Mouse (Mus musculus): ENCODE measurements around the gene Rapgefl1.

Gene Rapgefl1

DNA sequence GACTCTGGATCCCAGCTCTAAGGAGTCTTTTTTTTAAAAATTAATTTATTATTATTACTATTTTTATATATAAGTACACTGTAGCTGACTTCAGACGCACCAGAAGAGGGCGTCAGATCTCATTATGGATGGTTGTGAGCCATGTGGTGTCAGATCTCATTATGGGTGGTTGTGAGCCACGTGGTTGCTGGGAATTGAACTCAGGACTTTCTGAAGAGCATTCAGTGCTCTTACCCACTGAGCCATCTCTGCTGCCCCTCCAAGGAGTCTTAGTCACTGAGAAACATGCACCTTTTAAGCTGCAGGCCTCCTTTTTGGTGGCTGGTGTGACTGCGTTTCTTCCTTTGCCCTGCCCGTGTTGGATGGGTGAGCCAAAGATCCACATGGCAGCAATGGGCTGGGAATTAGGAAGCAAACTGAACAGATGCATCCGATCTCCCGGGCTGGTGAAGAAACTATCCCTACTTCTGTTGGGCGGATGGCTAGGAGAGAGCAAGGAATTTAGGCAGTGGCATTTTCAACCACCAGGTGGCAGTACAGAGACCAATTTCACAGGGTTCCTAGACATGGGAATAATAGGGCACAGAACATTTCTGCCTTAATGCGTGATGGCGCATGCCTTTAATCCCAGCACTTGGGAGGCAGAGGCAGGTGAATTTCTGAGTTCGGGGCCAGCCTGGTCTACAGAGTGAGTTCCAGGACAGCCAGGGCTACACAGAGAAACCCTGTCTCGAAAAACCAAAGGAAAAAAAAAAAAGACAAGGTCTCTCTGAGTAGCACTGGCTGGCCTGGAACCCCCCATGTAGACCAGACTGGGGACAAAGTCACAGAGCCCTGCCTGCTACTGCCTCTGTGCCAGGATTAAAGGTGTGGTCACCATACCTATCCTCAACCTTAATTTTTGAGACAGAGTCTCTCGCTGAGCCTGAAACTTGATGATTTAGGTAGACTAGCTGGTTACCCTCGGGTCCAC, 22.5 kb downstream of the Rapgefl1 start:
- DNase-seq (ENCODE audit: low read depth, low spot score) = peak; percentile 77

DNA sequence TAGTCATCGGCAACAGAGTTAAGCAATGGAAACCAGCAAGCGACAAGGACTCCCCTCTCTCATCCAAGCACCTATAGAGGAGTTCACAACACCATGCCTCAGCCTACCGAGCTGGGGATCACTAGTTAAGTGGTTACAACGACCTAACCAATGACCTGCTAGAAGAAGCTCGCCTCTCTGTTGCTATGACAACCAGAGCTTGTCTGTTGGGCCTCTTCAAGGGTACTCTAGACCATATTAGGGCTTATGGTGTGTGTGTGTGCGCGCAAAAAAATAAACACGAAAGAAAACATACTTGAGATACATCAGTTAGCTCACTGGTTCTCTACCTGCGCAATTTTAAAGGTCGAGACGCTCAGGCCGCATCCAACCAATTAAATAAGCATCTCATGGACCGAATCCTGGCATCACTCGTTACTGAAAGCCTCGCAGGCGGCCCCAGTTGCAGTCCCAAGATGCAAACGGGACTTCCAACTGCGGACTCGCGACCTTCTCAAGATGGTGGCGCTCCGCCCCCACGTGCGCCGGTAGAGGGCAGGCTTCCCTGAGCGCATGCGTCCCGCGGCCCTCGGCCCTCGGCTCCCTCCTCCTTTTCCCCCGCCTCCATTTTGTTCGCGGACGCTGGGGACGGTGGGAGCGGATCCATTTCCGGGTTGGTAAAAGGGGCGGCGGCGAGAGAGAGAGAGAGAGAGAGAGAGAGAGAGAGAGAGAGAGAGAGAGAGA, 26.6 kb downstream of the Rapgefl1 start, which contains the start of gene Wipf2:
Wipf2 (plus strand) TSS at position 611 of the 723 bp plus-strand sequence.
- peak; percentile 96 for DNase-seq (ENCODE audit: low read depth, low spot score)

DNA sequence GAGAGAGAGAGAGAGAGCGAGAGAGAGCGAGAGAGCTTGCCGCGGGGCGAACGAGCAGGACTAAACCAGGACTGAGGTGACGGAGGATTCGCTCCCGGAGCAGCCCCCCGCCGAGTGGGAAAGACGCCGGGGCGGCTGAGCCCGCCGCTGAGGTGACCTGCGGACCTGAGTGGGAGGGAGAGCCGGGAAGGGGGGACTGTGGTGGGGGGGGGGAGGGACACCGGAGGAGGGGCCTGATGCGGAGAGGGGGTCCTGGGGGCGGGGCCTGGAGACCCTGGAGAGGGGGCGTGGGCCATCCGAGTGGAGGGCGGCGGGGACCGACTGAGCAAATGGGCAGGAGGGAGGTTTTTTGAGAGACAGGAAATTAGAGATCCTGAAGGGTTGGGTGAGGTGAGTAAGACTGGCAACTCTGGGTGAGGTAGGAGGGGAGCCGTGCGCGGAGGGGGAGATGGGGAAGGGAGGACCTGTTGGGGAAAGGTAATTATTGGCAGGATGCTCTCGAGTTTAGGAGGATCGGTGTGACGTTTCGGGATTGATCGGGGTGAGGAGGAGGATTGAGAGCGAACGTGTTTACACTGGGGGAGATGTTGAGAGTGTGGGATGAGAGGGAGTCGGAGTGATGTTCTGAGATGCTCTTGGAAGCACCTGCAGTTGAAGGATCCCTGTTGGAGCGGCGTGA, 27.3 kb downstream of the Rapgefl1 start:
- no peak for DNase-seq (ENCODE audit: low read depth, low spot score)

DNA sequence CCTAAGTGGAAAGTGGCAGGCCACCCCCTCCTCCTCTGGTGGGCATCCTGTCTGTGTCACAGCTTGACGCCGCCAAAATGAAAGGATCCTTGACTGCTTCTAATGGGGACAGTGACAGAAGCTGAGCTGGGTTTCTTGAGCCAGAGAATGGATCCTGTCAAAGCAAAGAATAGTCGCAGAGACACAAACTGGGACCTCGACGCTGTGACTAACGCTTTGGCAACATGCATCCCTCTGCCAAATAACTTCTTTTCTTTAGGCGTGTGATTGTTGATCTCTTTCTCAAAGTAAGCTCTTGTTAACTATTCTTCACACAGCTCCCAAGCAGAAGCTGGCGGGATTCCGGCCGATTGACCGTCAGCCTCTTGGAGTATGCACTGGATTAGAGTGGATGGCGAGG, 30.7 kb downstream of the Rapgefl1 start:
- no peak for DNase-seq (ENCODE audit: low read depth, low spot score)

DNA sequence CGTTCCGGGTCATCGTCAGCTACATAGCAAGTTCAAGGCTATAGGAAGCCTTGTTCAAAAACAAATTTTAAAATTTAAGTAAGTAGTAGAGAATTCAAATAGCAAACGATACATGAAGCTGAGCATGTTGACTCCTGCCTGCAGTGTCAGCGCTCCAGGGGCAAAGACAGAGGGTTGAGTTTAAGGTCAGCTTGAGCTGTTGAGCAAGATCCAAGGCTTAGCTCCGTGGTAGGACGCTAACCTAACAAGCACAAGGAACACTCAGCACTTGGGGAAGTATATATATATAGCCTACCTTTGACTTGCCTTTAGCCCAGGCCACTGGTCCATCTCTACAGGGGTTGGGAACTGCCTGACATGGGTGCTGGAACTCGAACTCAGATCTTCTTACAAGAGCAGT, 33.3 kb downstream of the Rapgefl1 start:
- no peak for DNase-seq (ENCODE audit: low read depth, low spot score)

DNA sequence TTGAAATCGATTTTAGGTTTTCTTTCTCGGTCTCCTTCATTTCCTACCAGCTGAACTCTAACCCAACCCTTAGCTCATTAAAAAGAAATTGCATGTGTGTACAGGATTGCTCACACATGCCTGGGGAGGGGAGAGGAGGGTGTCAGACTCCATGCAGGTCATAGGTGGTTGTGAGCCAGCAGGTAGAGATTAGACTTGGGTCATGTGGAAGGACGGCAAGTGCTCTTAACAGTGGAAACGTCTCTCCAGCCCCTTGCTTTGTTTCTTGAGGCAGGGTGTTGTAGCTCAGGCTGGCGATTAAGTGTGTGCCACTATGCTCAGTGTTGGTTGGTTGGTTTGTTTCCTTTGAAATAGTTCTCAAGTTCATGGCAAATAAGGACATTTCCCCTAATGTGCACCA, 34.2 kb downstream of the Rapgefl1 start:
- no peak for DNase-seq (ENCODE audit: low read depth, low spot score)

DNA sequence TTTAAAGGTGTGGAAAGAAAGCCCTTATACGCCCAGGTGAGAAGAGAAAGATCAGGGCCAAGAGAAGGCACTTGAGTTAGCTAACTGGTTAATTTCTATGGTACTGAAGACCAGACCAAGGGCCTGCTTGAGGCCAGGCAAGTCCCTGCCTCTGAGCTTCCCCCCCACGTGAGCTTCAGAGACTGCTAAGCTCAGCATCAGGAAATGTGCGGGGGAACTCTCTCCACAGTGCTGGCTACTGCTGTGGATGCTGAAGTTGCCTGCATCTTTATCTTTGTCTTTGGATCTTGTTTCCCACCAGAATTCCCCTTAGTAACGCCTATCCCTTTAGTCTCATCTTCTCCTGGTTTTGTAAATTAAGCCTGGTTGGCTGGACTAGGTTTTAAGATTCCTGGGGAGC, 34.8 kb downstream of the Rapgefl1 start:
- no peak for DNase-seq (ENCODE audit: low read depth, low spot score)

DNA sequence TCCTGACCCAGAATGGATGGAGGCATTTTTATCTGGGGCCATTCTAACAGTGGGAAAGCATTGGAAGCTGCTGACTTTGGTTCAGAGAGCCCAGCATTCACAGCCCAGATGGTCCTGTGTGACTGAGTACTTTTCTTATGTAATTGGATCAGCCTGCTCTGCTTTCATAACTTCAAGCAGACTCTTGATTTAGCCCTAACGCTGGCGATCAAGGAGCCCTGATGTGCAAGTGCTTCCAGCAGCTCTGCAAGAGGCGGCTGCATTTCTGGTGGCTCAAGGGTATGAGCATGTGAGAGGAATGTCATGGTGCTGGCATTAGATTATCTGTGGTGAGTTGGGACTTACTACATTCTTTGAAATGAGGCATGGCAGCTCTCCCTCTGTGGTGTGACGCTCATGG, 35.5 kb downstream of the Rapgefl1 start:
- DNase-seq (ENCODE audit: low read depth, low spot score) = no peak

DNA sequence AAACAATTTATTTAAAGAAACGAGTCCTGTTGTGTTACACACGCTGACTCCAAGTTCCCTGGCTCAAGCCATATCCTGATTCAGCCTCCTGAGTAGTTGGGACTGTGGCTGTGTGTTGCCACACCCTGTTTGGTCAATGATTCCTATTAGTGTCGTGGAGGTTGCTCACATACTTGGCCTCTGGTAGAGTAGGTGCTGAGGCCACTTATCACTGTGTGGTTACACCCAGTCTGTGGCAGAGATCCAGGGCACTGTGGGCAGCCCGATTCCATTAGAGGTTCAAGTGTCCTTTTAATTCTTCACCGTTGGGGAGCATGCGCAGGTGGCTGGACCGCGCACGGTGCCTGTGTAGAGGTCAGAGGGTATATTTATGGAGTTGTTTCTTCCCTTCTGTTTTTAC, 37.3 kb downstream of the Rapgefl1 start:
- DNase-seq (ENCODE audit: low read depth, low spot score) = no peak

DNA sequence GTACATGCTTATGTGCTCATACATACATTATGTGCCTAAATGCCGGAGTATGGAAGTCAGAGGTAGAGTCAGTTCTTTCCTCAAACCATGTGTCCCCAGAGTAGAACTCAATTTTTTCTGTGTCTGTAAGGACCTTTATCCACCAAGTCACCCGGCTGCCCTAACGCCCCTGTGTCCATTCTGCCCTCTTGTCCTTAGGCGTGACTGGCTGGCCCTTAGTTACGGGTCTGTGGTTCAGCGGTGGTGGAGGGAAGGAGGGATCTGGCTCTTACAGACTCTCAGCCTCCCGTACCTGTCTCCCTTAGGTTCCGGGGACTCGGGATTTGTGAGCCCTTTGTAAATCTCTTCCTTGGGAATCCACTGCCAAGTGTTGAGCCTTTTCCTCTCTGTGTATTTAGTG, 40.4 kb downstream of the Rapgefl1 start:
- DNase-seq (ENCODE audit: low read depth, low spot score) = no peak

DNA sequence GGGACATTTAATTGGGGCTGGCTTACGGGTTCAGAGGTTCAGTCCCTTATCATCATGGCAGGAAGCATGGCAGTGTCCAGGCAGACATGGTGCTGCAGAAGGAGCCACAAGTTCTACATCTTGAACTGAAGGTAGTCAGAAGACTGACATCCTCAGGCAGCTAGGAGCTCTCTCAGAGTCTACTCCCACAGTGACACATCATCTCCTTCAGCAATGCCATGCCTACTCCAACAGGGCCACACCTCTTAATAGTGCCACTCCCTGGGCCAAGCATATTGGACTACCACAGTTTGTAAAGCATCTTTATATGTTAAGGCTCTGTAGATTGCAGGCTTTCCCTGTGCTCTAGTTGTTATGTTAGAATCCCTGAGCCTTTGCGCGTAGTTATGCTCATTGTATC, 51.1 kb downstream of the Rapgefl1 start:
- DNase-seq (ENCODE audit: low read depth, low spot score) = no peak

DNA sequence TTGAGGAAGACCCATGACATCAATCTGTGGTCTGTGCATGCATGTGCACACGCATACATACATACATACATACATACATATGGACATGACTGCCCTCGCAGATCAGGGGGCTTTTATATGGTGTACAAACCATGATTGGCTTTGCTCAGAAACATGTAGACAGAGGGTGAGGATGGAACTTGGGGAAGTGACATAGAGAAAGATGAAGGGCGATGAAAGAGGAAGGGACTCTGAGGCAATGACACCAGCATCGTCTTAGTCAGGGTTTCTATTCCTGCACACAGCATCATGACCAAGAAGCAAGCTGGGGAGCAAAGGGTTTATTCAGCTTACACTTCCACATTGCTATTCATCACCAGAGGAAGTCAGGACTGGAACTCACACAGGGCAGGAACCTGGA, 52.5 kb downstream of the Rapgefl1 start:
- DNase-seq (ENCODE audit: low read depth, low spot score) = no peak

DNA sequence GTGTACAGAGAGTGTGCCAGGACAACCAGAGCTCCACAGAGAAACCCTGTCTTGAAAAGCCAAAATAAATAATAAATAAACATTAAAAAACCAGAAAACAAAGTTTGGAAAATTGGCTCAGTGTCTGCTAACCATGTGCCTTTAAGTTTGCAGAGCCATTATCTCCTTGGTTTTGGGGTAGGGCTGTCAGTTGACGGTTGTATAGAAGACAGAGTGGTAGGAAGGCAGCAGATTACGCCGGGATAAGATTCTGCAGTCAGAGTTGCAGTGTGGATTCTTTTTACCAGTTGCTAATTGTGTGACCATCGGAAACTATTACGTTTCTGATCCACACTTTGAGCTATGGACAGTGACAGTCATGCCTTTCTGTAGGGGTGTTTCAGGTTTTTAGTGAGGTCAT, 53.4 kb downstream of the Rapgefl1 start:
- no peak for DNase-seq (ENCODE audit: low read depth, low spot score)

DNA sequence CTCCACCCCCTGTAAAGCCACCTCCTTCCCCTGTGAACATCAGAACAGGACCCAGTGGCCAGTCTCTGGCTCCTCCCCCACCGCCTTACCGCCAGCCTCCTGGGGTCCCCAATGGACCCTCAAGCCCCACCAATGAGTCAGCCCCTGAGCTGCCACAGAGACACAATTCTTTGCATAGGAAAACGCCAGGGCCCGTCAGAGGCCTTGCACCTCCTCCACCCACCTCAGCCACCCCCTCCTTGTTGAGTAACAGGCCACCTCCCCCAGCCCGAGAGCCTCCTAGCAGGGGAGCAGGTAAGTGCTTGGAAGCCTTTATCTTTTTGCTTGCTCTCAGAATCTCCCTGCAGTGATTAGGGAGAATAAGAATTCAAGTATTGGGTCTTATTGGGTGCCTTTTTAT, 55.8 kb downstream of the Rapgefl1 start:
- no peak for DNase-seq (ENCODE audit: low read depth, low spot score)

DNA sequence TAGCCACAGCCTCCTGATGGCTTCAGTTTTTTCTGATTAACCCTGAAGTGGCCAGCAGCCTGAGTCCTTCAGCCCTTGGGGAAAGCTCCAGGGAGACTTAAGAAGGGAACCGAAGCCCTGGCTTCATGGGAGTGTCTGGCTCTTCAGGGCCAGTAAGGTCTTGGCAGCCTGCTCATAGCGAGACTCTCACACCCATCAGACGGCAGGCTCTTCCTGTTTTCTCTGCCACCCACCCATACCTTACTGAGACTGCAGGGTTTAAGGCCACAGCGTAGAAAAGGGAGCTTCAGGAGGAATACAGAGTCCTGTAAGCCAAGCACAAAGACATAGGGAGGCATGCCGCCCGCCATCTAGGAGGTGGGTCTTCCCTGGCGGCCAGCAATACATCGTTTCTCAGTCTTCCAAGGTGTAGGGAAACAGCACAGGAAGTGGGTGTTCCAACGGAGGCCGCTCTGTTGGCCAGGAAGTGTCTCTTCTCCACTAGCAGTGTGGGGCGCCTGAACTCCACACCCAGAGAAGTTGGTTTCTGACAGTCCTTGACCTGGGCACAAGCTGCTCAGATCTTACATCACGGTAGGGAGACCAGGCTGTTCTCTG, 64.0 kb downstream of the Rapgefl1 start:
- no peak for DNase-seq (ENCODE audit: low read depth, low spot score)

DNA sequence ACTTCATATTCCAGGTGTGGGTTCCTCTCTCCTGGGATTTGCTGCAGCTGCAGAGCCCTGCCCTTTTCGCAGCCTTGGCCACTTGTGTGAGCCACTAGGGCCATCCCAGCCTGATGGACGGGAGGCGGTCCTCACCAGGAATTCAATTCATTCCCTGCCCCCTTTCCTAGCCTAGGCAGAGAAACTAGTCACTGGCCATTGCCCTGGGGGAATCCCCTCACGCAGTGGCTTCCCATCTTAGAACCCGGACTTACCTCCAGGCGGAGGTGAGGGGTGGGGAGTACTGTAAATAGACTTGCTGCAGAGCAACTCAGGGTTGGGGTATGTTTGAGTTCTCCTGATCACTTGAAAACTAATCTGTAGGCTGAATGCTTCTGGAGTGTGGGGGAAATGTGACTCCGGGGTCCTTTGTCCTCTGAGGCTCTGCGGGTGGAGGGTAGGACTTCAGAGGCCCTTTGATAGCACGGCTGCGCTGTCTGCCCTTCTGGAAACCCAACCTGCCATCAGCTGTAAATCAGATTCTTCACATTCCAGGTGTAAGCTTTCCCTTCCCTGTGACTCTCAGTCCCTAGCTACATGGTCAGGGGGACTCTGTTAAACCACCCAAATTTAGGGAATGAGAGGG, 66.1 kb downstream of the Rapgefl1 start:
- DNase-seq (ENCODE audit: low read depth, low spot score) = no peak
